Mouse (Mus musculus) ES-Bruce4 (cell line): Measurements from ENCODE around the gene Gm7358.
"Not testable (repeated sequence)": the region's sequence is repeated elsewhere in the genome, so short reads cannot be mapped to it uniquely, and the experiment has no call there.

Experiments
- CTCF ChIP-seq: IDR thresholded peaks from one replicate; pipeline ENCODE4 v1.8.1; 2011; ENCODE audit warnings: low read depth, low read length
- EP300 ChIP-seq: IDR thresholded peaks from 2 replicates; pipeline ENCODE4 v1.6.1; 2011; ENCODE audit warnings: low read depth, low read length; ENCODE audit not compliant: insufficient read depth
- POLR2A ChIP-seq: IDR thresholded peaks from one replicate; pipeline ENCODE4 v1.8.1; 2011; ENCODE audit warnings: low read length; ENCODE audit not compliant: insufficient read depth

- TF ChIP-seq EP300, CTCF, POLR2A: not testable (repeated sequence)
Observed at GRCm38 (mm10) chr17:14059431-14059830, at the start of gene Gm7358.
